Comparison of ENCODE assay signal across 8 mouse cellular contexts in the genomic region with DNA sequence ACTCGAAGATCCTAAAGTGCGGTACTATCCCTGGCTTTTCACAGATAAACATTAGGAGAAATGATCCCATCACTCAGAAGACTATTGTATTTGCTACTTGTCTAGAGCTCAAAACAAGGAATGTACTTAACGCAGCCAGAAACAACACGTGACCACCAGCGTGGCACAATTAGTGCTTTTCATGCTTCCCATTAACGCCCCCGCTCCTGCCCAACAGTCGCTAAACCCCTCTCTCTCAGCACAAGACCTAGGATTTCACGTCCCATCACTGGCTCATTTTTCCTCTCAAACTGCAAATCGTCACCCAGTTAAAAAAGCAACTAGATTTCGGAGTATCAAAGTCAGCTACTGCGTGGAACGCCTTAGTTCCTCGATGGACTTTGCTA. TPM values are rescaled to one million over a fixed set of nuclear protein-coding genes. Genes with fewer than 3 reads are reported as not detected.
DNase-seq lines count a peak whose midpoint lies in the region; ATAC-seq and TF ChIP-seq lines count a peak whose summit lies in the region.

No protein-coding gene starts in this region.

- no peaks in the 10 kb centered on the region for H3K36me3 ChIP-seq in embryonic facial prominence, embryonic 12.5 days
- no peaks in the 10 kb centered on the region for H3K36me3 ChIP-seq in heart, embryonic 12.5 days
- H3K36me3 ChIP-seq in kidney, embryonic 16.5 days (ENCODE audit: insufficient read depth, low read length): no peaks in the 10 kb centered on the region
- no peaks in the 10 kb centered on the region for H3K36me3 ChIP-seq in liver, adult 2 months (ENCODE audit: control insufficient read depth, insufficient read depth, low read length)
- no peaks in the 10 kb centered on the region for H3K36me3 ChIP-seq in myocyte (ENCODE audit: control insufficient read depth, insufficient read depth)

- H3K4me2 ChIP-seq in embryonic facial prominence, embryonic 12.5 days (replicated peaks): peak overlapping the region; percentile 61
- H3K4me2 ChIP-seq in heart, embryonic 12.5 days: peak overlapping the region; percentile 80
- peak overlapping the region; percentile 69 for H3K4me2 ChIP-seq in kidney, embryonic 16.5 days (replicated peaks; ENCODE audit: low read depth, low read length)
- H3K4me2 ChIP-seq in myocyte (ENCODE audit: low read depth): peak overlapping the region; percentile 69

- peak; percentile 37 to 44 for DNase-seq in lung, adult 18-20 months
- DNase-seq in lung, postnatal 4 days: no peak
- DNase-seq in liver, adult 2 months (ENCODE audit: extremely low read depth, low read depth, low spot score): peak; percentile 75
- DNase-seq in urinary bladder, postnatal 14 days (ENCODE audit: low spot score): no peak

- H3K9me3 ChIP-seq in embryonic facial prominence, embryonic 12.5 days: no peaks in the 10 kb centered on the region
- H3K9me3 ChIP-seq in heart, embryonic 12.5 days (replicated peaks): no peaks in the 10 kb centered on the region
- H3K9me3 ChIP-seq in kidney, embryonic 16.5 days (ENCODE audit: low read length): no peaks in the 10 kb centered on the region

- H3K27ac ChIP-seq in embryonic facial prominence, embryonic 12.5 days: peak overlapping the region; percentile 83; the same call in 1 of the 2 replicates
- peak overlapping the region; percentile 89 for H3K27ac ChIP-seq in heart, embryonic 12.5 days (ENCODE audit: poor library complexity, severe bottlenecking)
- H3K27ac ChIP-seq in kidney, embryonic 16.5 days (ENCODE audit: low read length): peak overlapping the region; percentile 52
- peak overlapping the region; percentile 79 for H3K27ac ChIP-seq in liver, adult 2 months (replicated peaks; ENCODE audit: insufficient read depth, low read depth, low read length)

- H3ac ChIP-seq in myocyte (ENCODE audit: control insufficient read depth, insufficient read length): peak overlapping the region; percentile 6

- peak overlapping the region; percentile 73 for H3K4me3 ChIP-seq in embryonic facial prominence, embryonic 12.5 days
- H3K4me3 ChIP-seq in heart, embryonic 12.5 days: peak overlapping the region; percentile 76
- H3K4me3 ChIP-seq in kidney, embryonic 16.5 days (ENCODE audit: low read length): peak overlapping the region; percentile 62
- H3K4me3 ChIP-seq in liver, adult 2 months (ENCODE audit: insufficient read depth, low read depth, low read length): peak overlapping the region; percentile 70
- H3K4me3 ChIP-seq in myocyte: peak overlapping the region; percentile 32

- H3K4me1 ChIP-seq in embryonic facial prominence, embryonic 12.5 days: peaks cover 17% of the 10 kb centered on the region
- H3K4me1 ChIP-seq in heart, embryonic 12.5 days (replicated peaks): peaks cover 40% of the 10 kb centered on the region
- H3K4me1 ChIP-seq in kidney, embryonic 16.5 days (ENCODE audit: insufficient read depth, low read length): peaks cover 23% of the 10 kb centered on the region
- peaks cover 22% of the 10 kb centered on the region for H3K4me1 ChIP-seq in liver, adult 2 months (ENCODE audit: control insufficient read depth, insufficient read depth, low read length)

- H3K79me2 ChIP-seq in liver, adult 2 months (ENCODE audit: control insufficient read depth, insufficient read depth, low read length): peaks cover 6% of the 10 kb centered on the region; the same call in 1 of the 2 replicates
- no peaks in the 10 kb centered on the region for H3K79me2 ChIP-seq in myocyte (ENCODE audit: control insufficient read depth, insufficient read depth)

- no peaks in the 10 kb centered on the region for H3K27me3 ChIP-seq in embryonic facial prominence, embryonic 12.5 days
- H3K27me3 ChIP-seq in heart, embryonic 12.5 days (replicated peaks): no peaks in the 10 kb centered on the region
- no peaks in the 10 kb centered on the region for H3K27me3 ChIP-seq in kidney, embryonic 16.5 days (ENCODE audit: insufficient read depth, low read length)
- H3K27me3 ChIP-seq in liver, adult 2 months (ENCODE audit: control insufficient read depth, insufficient read depth, low read length): no peaks in the 10 kb centered on the region
- H3K27me3 ChIP-seq in myocyte (ENCODE audit: control insufficient read depth, insufficient read depth, insufficient read length): no peaks in the 10 kb centered on the region

- peak overlapping the region; percentile 78 for H3K9ac ChIP-seq in embryonic facial prominence, embryonic 12.5 days
- peak overlapping the region; percentile 83 for H3K9ac ChIP-seq in heart, embryonic 12.5 days
- H3K9ac ChIP-seq in kidney, embryonic 16.5 days (replicated peaks; ENCODE audit: low read length): peak overlapping the region; percentile 76
- peak overlapping the region; percentile 86 for H3K9ac ChIP-seq in liver, adult 2 months (ENCODE audit: low read depth, low read length)

- TF ChIP-seq POLR2A in liver, adult 2 months (IDR thresholded peaks at IDR 0.05; ENCODE audit: extremely low read depth, insufficient read depth, low read length): no peak
- TF ChIP-seq POLR2A in myocyte (IDR thresholded peaks at IDR 0.05; ENCODE audit: insufficient read length, low read depth): no peak

- WGBS in embryonic facial prominence, embryonic 12.5 days: 11% methylated on average over 14 of the region's 14 CpGs
- 12% methylated on average over 14 of the region's 14 CpGs for WGBS in heart, embryonic 12.5 days
- WGBS in kidney, embryonic 16.5 days: 18% methylated on average over 14 of the region's 14 CpGs
- WGBS in liver, adult 2 months: 3% methylated on average over 14 of the region's 14 CpGs

- ATAC-seq in embryonic facial prominence, embryonic 12.5 days (ENCODE audit: insufficient number of reproducible peaks, insufficient read depth, low FRiP score, low TSS enrichment): no peak
- no peak for ATAC-seq in heart, embryonic 12.5 days (ENCODE audit: insufficient number of reproducible peaks, low FRiP score)
- no peak for ATAC-seq in kidney, embryonic 16.5 days (ENCODE audit: low FRiP score, low TSS enrichment)

- TF ChIP-seq CTCF in liver, adult 2 months (IDR thresholded peaks at IDR 0.05; ENCODE audit: low read depth, low read length): no peak

TF ChIP-seq in myocyte, 11 proteins besides CTCF, POLR2A, EP300 and RAD21:
- TF ChIP-seq MYOD1 (IDR thresholded peaks at IDR 0.05; ENCODE audit: control insufficient read depth in 1 of 3, insufficient read length in 2 of 3, low read depth in 2 of 3) (no peak), USF1 (IDR thresholded peaks at IDR 0.05; ENCODE audit: low read depth) (peak; percentile 55)

RNA-seq across cellular contexts. Expression of a gene that starts 8.7 kb away (rescaled TPM):
- 130 and 143 TPM in 2 replicates for polyA plus RNA-seq in embryonic facial prominence, embryonic 12.5 days (2016; fragmentation: Nextera tagmentation; extraction: Ambion mirVana)
- polyA plus RNA-seq in heart, embryonic 12.5 days (2016; fragmentation: Nextera tagmentation; extraction: Ambion mirVana): 130 and 136 TPM in 2 replicates
- polyA plus RNA-seq in kidney, embryonic 16.5 days (2015; fragmentation: Nextera tagmentation; extraction: Ambion mirVana): 142 and 151 TPM in 2 replicates
- total RNA-seq in liver, adult 2 months (2014; rRNA removed): 42.9 and 56.4 TPM in 2 replicates
- 20.9 and 35.0 TPM in 2 replicates for polyA plus RNA-seq in liver, adult 2 months (2012; rRNA removed)
- 53.5 TPM for polyA plus RNA-seq in myocyte (2012; fragmentation: generic; extraction: Trizol)

RNA-seq across cellular contexts. Expression of a gene that starts 9.0 kb away (rescaled TPM):
- polyA plus RNA-seq in embryonic facial prominence, embryonic 12.5 days (2016; fragmentation: Nextera tagmentation; extraction: Ambion mirVana): 37.0 and 38.4 TPM in 2 replicates
- 49.4 and 51.7 TPM in 2 replicates for polyA plus RNA-seq in heart, embryonic 12.5 days (2016; fragmentation: Nextera tagmentation; extraction: Ambion mirVana)
- 41.9 and 44.7 TPM in 2 replicates for polyA plus RNA-seq in kidney, embryonic 16.5 days (2015; fragmentation: Nextera tagmentation; extraction: Ambion mirVana)
- 48.5 and 54.2 TPM in 2 replicates for total RNA-seq in liver, adult 2 months (2014; rRNA removed)
- 21.8 and 26.2 TPM in 2 replicates for polyA plus RNA-seq in liver, adult 2 months (2012; rRNA removed)
- polyA plus RNA-seq in myocyte (2012; fragmentation: generic; extraction: Trizol): 9.3 TPM

RNA-seq across cellular contexts. Expression of a gene that starts 56.0 kb away (rescaled TPM):
- polyA plus RNA-seq in embryonic facial prominence, embryonic 12.5 days (2016; fragmentation: Nextera tagmentation; extraction: Ambion mirVana): 75.6 and 80.9 TPM in 2 replicates
- polyA plus RNA-seq in heart, embryonic 12.5 days (2016; fragmentation: Nextera tagmentation; extraction: Ambion mirVana): 57.4 and 60.5 TPM in 2 replicates
- polyA plus RNA-seq in kidney, embryonic 16.5 days (2015; fragmentation: Nextera tagmentation; extraction: Ambion mirVana): 79.5 and 83.1 TPM in 2 replicates
- 23.0 and 26.2 TPM in 2 replicates for total RNA-seq in liver, adult 2 months (2014; rRNA removed)
- polyA plus RNA-seq in liver, adult 2 months (2012; rRNA removed): 5.6 TPM in 2 replicates
- polyA plus RNA-seq in myocyte (2012; fragmentation: generic; extraction: Trizol): 18.4 TPM

RNA-seq across cellular contexts. Expression of a gene that starts 56.6 kb away (rescaled TPM):
- polyA plus RNA-seq in embryonic facial prominence, embryonic 12.5 days (2016; fragmentation: Nextera tagmentation; extraction: Ambion mirVana): 85.3 and 87.8 TPM in 2 replicates
- 85.9 and 87.0 TPM in 2 replicates for polyA plus RNA-seq in heart, embryonic 12.5 days (2016; fragmentation: Nextera tagmentation; extraction: Ambion mirVana)
- polyA plus RNA-seq in kidney, embryonic 16.5 days (2015; fragmentation: Nextera tagmentation; extraction: Ambion mirVana): 92.6 and 92.7 TPM in 2 replicates
- 38.3 and 46.0 TPM in 2 replicates for total RNA-seq in liver, adult 2 months (2014; rRNA removed)
- polyA plus RNA-seq in liver, adult 2 months (2012; rRNA removed): 30.9 and 33.5 TPM in 2 replicates
- polyA plus RNA-seq in myocyte (2012; fragmentation: generic; extraction: Trizol): 54.4 TPM

Comparison
In these comparisons a context has a peak if more than half of its experiments do, and no peak if none do; other contexts are left out.
1. DNase-seq: peak in lung, adult 18-20 months (2 of 2) and liver, adult 2 months (single experiment); none in lung, postnatal 4 days (0 of 2) and urinary bladder, postnatal 14 days (single experiment).
2. Peak in every context shown above with its lines, with median percentiles within 50 percentile points of each other: H3K27ac ChIP-seq, H3K4me2 ChIP-seq, H3K4me3 ChIP-seq and H3K9ac ChIP-seq.